Mouse (Mus musculus): ENCODE measurements at regions not wholly inside any gene's neighbourhood (a gene's known extent, or its start where the extent isn't known, plus 50 kb on each side); places are given as distances from the start of the nearest gene placed in this dataset.
A peak's percentile ranks its signal among the peaks of the same experiment; 100 is the strongest.

DNA sequence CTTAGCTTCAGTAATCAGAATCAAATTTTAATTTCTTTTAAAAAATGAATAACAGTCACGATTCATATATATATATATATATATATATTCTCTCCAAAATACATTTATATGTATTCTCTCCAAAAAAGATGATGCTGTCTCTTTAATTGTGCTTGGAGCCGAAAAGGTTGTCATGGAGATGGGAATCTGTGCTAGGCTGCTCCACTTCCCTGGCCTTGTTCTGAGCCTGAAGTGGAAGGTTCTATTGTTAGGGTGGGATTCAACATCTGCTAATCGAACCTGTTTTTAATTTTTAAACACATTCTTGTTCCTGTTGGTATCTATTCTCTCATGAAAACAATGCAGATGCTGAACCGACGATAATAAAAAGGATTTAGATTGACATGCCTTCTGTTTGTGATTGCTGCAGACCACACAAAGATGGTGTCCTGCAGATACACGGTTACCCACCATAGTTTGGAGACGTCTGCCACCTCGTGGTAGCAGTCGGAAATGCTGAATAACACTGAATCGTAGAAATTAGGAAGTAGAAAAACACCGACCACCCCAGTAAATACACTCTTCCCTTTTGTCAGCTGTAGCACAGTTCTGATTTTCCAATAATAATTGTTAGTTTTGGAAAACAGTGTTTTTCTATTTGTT lies 77.9 kb upstream of the Plppr4 start:
- Histone ChIP-seq H3K27ac (peak overlapping the region; percentile 69), H3K27me3 (ENCODE audit: insufficient read depth, poor library complexity, severe bottlenecking) (no peaks in the 10 kb centered on the region), H3K36me3 (no peaks in the 10 kb centered on the region), H3K4me1 (replicated peaks) (0 out of 2 replicates have a peak, but pooled peaks cover 5% of the 10 kb centered on the region), H3K9me3 (no peaks in the 10 kb centered on the region), H3K4me3 (no peak overlapping the region)
- peak; percentile 78 for DNase-seq (ENCODE audit: low spot score)
- WGBS = 17% methylated on average over 11 of the region's 11 CpGs

DNA sequence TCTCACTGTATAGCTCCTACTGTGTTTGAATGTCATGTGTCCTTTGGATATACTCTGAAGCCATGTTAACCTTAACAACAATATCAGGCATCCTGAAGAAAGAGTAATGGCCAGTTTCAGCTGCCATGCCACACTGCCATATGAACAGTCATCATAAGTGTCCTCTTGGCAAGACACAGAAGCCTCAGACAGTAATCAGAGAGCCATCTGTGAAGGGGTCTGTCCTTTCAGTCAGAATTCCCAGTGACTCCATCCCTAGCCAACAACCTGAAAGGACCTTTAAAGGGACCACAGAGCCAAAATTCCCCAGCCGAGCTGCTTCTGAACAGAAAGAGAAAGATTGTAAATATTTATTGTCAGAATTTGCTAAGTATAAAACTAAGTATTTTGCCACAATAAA lies 63.9 kb upstream of the Plppr4 start:
- no peaks in the 10 kb centered on the region for H3K4me1 ChIP-seq (replicated peaks)
- no peaks in the 10 kb centered on the region for H3K9me3 ChIP-seq
- no peaks in the 10 kb centered on the region for H3K36me3 ChIP-seq
- DNase-seq (ENCODE audit: low spot score) = no peak
- H3K4me3 ChIP-seq = no peak overlapping the region
- WGBS = 80% methylated on average over 1 of the region's 1 CpGs
- no peak overlapping the region for H3K27ac ChIP-seq
- H3K27me3 ChIP-seq (ENCODE audit: insufficient read depth, poor library complexity, severe bottlenecking) = no peaks in the 10 kb centered on the region

DNA sequence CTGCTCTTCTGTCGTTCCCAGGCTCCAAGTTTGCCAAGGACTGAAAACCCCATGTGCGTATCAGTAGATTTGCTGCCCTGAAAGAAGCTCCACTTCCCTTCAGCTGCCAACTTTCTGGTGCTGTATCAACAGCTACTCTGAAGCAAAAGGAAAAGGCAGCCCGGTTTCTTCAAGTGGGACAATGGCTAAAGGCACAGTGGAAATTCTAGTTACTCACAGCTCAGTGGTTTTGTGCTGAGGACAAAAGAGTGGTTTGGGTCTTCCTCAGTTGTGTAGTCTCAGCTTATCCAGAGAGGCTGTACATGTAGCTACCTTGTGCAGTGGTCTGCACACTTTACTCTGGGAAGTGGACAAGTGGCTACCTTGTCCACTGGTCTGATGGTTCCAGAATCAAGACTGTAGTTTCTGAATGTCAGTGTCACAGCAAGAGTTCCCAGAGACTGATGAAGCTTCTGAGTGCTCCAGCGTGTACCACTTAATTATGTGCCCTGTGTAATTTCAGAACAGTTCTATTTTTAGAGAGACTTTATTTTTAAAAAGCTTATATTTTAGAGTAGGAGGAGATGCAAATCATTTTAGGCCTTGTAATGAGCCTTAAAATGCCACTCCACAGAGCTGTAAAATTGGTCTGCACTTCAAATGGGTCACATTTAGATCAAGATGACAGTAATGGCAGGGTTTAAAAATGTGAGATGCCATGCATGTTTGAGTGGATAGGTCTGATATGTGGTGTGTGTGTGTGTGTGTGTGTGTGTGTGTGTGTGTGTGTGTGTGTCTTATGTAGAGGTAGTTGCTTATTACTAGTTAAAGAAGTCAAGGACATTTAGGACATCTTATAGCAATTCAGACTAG lies 52.4 kb upstream of the Plppr4 start:
- H3K36me3 ChIP-seq = no peaks in the 10 kb centered on the region
- no peaks in the 10 kb centered on the region for H3K27me3 ChIP-seq (ENCODE audit: insufficient read depth, poor library complexity, severe bottlenecking)
- no peak overlapping the region for H3K27ac ChIP-seq
- H3K4me1 ChIP-seq (replicated peaks) = peaks cover 9% of the 10 kb centered on the region; the same call in 1 of the 2 replicates
- no peak for DNase-seq (ENCODE audit: low spot score)
- no peaks in the 10 kb centered on the region for H3K9me3 ChIP-seq
- WGBS = 73% methylated on average over 4 of the region's 4 CpGs
- no peak overlapping the region for H3K4me3 ChIP-seq
